Mouse (Mus musculus): ENCODE data around the gene Clmn. TPM values are rescaled to one million over a fixed set of nuclear protein-coding genes. Genes with fewer than 3 reads are reported as not detected.

Gene Clmn
- polyA plus RNA-seq, 1 experiment: 0.13 TPM

GRCm38 (mm10) chr12:104822151-104822550 lies 42.7 kb downstream of the Clmn start:
- Histone ChIP-seq H3K36me3 (ENCODE audit: control insufficient read depth, insufficient read depth, low read length) (no peaks in the 10 kb centered on the region), H3K4me1 (ENCODE audit: control insufficient read depth, insufficient read depth, insufficient read length) (no peaks in the 10 kb centered on the region), H3K27ac (ENCODE audit: insufficient read depth, low read length) (no peak overlapping the region), H3K4me3 (ENCODE audit: extremely low read depth, insufficient read depth, insufficient read length) (no peak overlapping the region), H3K27me3 (ENCODE audit: control insufficient read depth, insufficient read depth, low read length) (no peaks in the 10 kb centered on the region)
- no peak for TF ChIP-seq POLR2A (IDR thresholded peaks at IDR 0.05; ENCODE audit: low read depth, low read length)
- TF ChIP-seq CTCF (IDR thresholded peaks at IDR 0.05; ENCODE audit: extremely low read depth, insufficient read depth, insufficient read length, insufficient replicate concordance): no peak
- WGBS: 90% methylated on average over 8 of the region's 8 CpGs
- DNase-seq (ENCODE audit: low read depth in 1 of 2, low spot score in 2 of 2): no peak

DNA sequence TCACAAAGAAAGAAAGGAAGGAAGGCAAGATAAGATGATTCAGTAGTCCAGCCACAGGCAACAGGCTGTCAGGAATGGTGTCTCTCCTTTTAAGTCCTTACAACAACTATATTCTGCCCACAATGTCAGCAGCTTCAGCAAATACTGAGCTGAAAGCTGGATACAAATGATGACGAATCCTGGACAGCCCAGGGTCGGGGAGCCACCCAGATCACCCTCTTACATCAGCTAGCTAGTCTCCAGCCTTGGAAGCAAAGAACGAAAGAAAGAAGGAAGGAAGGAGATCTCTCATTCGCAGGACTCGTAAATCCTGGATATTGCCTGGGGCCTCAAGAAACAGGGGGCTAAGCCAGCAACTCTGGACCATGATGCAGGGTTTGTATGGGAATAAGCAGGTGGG lies 44.8 kb downstream of the Clmn start:
- Histone ChIP-seq H3K4me1 (ENCODE audit: control insufficient read depth, insufficient read depth, insufficient read length) (no peaks in the 10 kb centered on the region), H3K27me3 (ENCODE audit: control insufficient read depth, insufficient read depth, low read length) (no peaks in the 10 kb centered on the region), H3K27ac (ENCODE audit: insufficient read depth, low read length) (no peak overlapping the region), H3K36me3 (ENCODE audit: control insufficient read depth, insufficient read depth, low read length) (no peaks in the 10 kb centered on the region), H3K4me3 (ENCODE audit: extremely low read depth, insufficient read depth, insufficient read length) (no peak overlapping the region)
- TF ChIP-seq CTCF (IDR thresholded peaks at IDR 0.05; ENCODE audit: extremely low read depth, insufficient read depth, insufficient read length, insufficient replicate concordance) (no peak), POLR2A (IDR thresholded peaks at IDR 0.05; ENCODE audit: low read depth, low read length) (no peak)
- WGBS: 66% methylated on average over 5 of the region's 5 CpGs
- no peak for DNase-seq (ENCODE audit: low read depth in 1 of 2, low spot score in 2 of 2)

- Histone ChIP-seq H3K4me3 (ENCODE audit: extremely low read depth, insufficient read depth, insufficient read length) (no peak overlapping the region), H3K27me3 (ENCODE audit: control insufficient read depth, insufficient read depth, low read length) (no peaks in the 10 kb centered on the region), H3K27ac (ENCODE audit: insufficient read depth, low read length) (no peak overlapping the region), H3K36me3 (ENCODE audit: control insufficient read depth, insufficient read depth, low read length) (no peaks in the 10 kb centered on the region), H3K4me1 (ENCODE audit: control insufficient read depth, insufficient read depth, insufficient read length) (no peaks in the 10 kb centered on the region)
- DNase-seq (ENCODE audit: low read depth in 1 of 2, low spot score in 2 of 2): no peak
- 89% methylated on average over 8 of the region's 8 CpGs for whole genome bisulfite sequencing
- TF ChIP-seq CTCF (IDR thresholded peaks at IDR 0.05; ENCODE audit: extremely low read depth, insufficient read depth, insufficient read length, insufficient replicate concordance): no peak
- no peak for TF ChIP-seq POLR2A (IDR thresholded peaks at IDR 0.05; ENCODE audit: low read depth, low read length)
These were observed 45.8 kb downstream of the Clmn start for GRCm38 (mm10) chr12:104819050-104819449.

GRCm38 (mm10) chr12:104818057-104818456 lies 46.8 kb downstream of the Clmn start:
- Histone ChIP-seq H3K27ac (ENCODE audit: insufficient read depth, low read length) (no peak overlapping the region), H3K36me3 (ENCODE audit: control insufficient read depth, insufficient read depth, low read length) (no peaks in the 10 kb centered on the region), H3K27me3 (ENCODE audit: control insufficient read depth, insufficient read depth, low read length) (no peaks in the 10 kb centered on the region), H3K4me3 (ENCODE audit: extremely low read depth, insufficient read depth, insufficient read length) (no peak overlapping the region), H3K4me1 (ENCODE audit: control insufficient read depth, insufficient read depth, insufficient read length) (no peaks in the 10 kb centered on the region)
- no peak for TF ChIP-seq POLR2A (IDR thresholded peaks at IDR 0.05; ENCODE audit: low read depth, low read length)
- no peak for TF ChIP-seq CTCF (IDR thresholded peaks at IDR 0.05; ENCODE audit: extremely low read depth, insufficient read depth, insufficient read length, insufficient replicate concordance)
- WGBS: 73% methylated on average over 7 of the region's 7 CpGs
- no peak for DNase-seq (ENCODE audit: low read depth in 1 of 2, low spot score in 2 of 2)

- no peak overlapping the region for H3K27ac ChIP-seq (ENCODE audit: insufficient read depth, low read length)
- TF ChIP-seq POLR2A (IDR thresholded peaks at IDR 0.05; ENCODE audit: low read depth, low read length): no peak
- TF ChIP-seq CTCF (IDR thresholded peaks at IDR 0.05; ENCODE audit: extremely low read depth, insufficient read depth, insufficient read length, insufficient replicate concordance): no peak
These were observed 47.6 kb downstream of the Clmn start for GRCm38 (mm10) chr12:104817172-104817866.

GRCm38 (mm10) chr12:104814291-104814690 lies 50.6 kb downstream of the Clmn start:
- H3K4me1 ChIP-seq (ENCODE audit: control insufficient read depth, insufficient read depth, insufficient read length): no peaks in the 10 kb centered on the region
- no peak for DNase-seq (ENCODE audit: low read depth in 1 of 2, low spot score in 2 of 2)
- no peaks in the 10 kb centered on the region for H3K36me3 ChIP-seq (ENCODE audit: control insufficient read depth, insufficient read depth, low read length)
- H3K27ac ChIP-seq (ENCODE audit: insufficient read depth, low read length): no peak overlapping the region
- 82% methylated on average over 7 of the region's 7 CpGs for WGBS
- no peak overlapping the region for H3K4me3 ChIP-seq (ENCODE audit: extremely low read depth, insufficient read depth, insufficient read length)
- no peaks in the 10 kb centered on the region for H3K27me3 ChIP-seq (ENCODE audit: control insufficient read depth, insufficient read depth, low read length)
- TF ChIP-seq CTCF (IDR thresholded peaks at IDR 0.05; ENCODE audit: extremely low read depth, insufficient read depth, insufficient read length, insufficient replicate concordance) (no peak), POLR2A (IDR thresholded peaks at IDR 0.05; ENCODE audit: low read depth, low read length) (no peak)

More at GRCm38 (mm10) chr12:104817172-104817866, 47.6 kb downstream of the Clmn start:
- no peaks in the 10 kb centered on the region for H3K27me3 ChIP-seq (ENCODE audit: control insufficient read depth, insufficient read depth, low read length)
- no peak overlapping the region for H3K4me3 ChIP-seq (ENCODE audit: extremely low read depth, insufficient read depth, insufficient read length)
- no peaks in the 10 kb centered on the region for H3K4me1 ChIP-seq (ENCODE audit: control insufficient read depth, insufficient read depth, insufficient read length)
- H3K36me3 ChIP-seq (ENCODE audit: control insufficient read depth, insufficient read depth, low read length): no peaks in the 10 kb centered on the region
- 69% methylated on average over 12 of the region's 12 CpGs for WGBS
- DNase-seq (ENCODE audit: low read depth in 1 of 2, low spot score in 2 of 2): no peak

DNA sequence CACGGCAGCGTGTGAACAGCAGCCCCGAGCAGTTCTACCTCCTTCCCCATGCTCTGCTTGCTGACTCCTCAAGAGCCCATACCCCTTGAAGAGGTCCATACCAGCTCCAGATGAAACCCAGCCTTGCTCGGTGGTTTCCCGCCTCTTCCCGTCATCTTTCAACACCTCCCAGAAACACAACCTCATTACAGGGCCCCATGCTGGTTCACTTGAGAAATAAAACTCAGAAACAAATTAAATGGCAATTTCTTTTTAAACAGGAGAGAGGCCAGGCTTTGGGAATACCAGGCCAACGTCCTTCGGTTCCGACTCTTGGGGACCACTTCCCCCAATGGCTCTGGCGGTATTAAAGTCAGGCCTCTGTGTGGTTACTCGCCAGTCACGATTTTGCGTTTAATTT lies 51.1 kb downstream of the Clmn start:
- DNase-seq (ENCODE audit: low read depth in 1 of 2, low spot score in 2 of 2): no peak
- no peaks in the 10 kb centered on the region for H3K27me3 ChIP-seq (ENCODE audit: control insufficient read depth, insufficient read depth, low read length)
- 92% methylated on average over 13 of the region's 13 CpGs for WGBS
- H3K27ac ChIP-seq (ENCODE audit: insufficient read depth, low read length): no peak overlapping the region
- no peaks in the 10 kb centered on the region for H3K4me1 ChIP-seq (ENCODE audit: control insufficient read depth, insufficient read depth, insufficient read length)
- H3K36me3 ChIP-seq (ENCODE audit: control insufficient read depth, insufficient read depth, low read length): no peaks in the 10 kb centered on the region
- no peak overlapping the region for H3K4me3 ChIP-seq (ENCODE audit: extremely low read depth, insufficient read depth, insufficient read length)
- TF ChIP-seq POLR2A (IDR thresholded peaks at IDR 0.05; ENCODE audit: low read depth, low read length): no peak
- no peak for TF ChIP-seq CTCF (IDR thresholded peaks at IDR 0.05; ENCODE audit: extremely low read depth, insufficient read depth, insufficient read length, insufficient replicate concordance)

All from spleen, adult 2 months (tissue).